Mouse (Mus musculus) layer of hippocampus, adult 8-10 months (tissue): ENCODE measurements at regions not wholly inside any gene's neighbourhood (a gene's known extent, or its start where the extent isn't known, plus 50 kb on each side); places are given as distances from the start of the nearest gene placed in this dataset.

ENCODE experiments used
- DNase-seq, 2 experiments: peaks; one replicate each; pipeline ENCODE4 v3.0.0; 2022; ENCODE audit warnings: low spot score in 2 of 2

DNA sequence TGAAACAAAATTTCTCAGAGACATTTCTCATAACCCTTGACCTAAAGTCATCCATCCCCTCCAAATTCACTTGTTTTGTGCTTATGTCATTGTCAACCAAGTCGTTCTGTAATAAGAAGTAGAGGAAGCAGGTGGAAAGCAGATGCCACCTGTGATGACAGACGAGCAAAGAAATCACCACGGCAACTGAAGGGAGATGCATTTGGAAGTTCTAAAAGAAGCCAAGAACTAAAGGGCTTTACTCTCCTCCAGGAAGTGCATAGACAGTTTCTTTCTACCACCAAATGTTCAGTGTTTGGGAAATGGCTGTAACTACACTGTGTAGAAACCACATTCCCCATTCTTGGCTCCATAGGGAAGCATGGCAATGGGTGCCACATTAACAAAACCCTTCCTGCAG, 317.4 kb downstream of the Gm10184 start:
- DNase-seq, result peak; percentile 6 to 18

DNA sequence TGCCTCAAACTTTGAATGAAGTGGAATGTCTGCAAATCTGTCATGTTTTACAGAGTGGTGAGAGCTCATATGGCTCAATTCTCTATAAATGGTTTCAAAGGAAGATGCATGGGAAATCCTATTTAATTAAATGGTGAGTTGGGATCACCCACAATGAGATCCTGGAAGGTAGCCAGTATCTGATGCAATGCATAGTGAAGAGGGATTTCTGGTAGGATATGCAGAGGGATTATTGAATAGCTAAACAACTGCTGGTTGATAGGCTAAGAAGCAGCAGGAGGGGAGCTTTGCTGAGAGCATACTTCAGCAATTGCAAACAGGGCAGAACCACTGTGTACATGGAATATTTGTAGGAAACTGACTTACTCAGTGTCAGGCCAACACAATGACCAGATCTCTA, 350.7 kb downstream of the Gm10184 start:
- no peak for DNase-seq

GRCm38 (mm10) chr17:89554754-89555153, 354.3 kb upstream of the Fshr start:
- DNase-seq, result no peak

- no peak for DNase-seq
These were observed 353.1 kb upstream of the Fshr start for GRCm38 (mm10) chr17:89553597-89553996.

- DNase-seq, result no peak
These were observed 350.3 kb upstream of the Fshr start for GRCm38 (mm10) chr17:89550758-89551157.

GRCm38 (mm10) chr17:89521912-89522311, 321.4 kb upstream of the Fshr start:
- no peak for DNase-seq

DNA sequence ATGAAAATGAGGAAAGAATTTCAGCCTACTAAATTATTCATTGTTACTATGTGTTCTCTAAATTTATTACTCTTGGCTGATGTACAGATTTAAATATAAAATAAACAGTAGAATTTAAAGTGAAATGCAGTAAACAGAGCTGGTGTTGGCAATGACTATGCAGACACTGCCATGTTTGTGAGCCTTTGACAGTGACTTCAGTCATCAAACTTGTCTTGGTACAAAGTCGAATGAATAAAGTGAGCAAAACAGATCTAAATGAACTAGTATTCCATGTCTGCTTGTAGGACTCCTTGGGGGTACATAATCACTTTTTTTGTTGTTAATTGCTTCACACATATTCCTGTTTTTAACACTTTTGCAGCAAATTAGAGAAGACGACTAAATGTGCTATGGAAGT, 318.9 kb upstream of the Fshr start:
- no peak for DNase-seq

DNA sequence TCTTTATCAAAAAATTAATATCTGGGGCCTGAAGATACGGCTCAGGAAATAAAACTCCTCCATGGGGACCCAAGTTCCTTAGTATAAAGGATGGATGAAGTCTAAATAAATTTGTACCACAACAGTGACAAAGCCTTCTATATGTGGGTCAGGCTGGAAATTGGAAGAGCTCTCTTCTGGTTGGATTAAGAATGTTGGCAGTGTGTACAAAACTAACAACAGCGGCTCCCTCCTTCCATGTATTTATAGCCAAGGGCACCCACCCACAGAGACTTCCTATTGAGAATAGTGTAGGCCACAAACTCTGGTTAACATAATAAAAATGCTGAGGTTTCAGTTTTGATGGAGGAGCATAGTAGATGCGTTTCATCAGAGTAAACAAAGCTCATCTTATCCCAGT, 304.8 kb upstream of the Fshr start:
- DNase-seq, result no peak

DNA sequence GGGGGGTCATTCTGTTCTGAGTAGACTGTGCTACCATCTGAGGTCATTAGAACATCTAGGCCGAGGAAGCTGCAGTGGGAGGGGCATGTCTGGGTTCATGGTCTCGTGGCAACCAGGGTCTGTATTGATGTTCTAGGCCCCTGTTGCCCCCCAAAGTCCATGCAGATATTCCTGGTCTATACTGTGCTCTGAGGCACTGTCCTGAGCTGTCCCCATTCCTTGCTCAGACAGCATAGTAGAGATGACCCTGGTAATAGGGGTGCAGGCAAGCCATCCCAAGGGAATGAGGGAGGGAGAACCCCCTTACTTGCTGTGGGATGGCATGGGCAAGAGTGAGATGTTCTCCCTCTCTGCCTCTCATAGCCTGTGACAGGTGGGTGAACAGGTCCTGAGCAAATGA, 293.1 kb upstream of the Fshr start:
- DNase-seq, result no peak

- no peak for DNase-seq
These were observed 266.0 kb upstream of the Fshr start for GRCm38 (mm10) chr17:89466486-89466885.

- no peak for DNase-seq
These were observed 265.4 kb upstream of the Fshr start for GRCm38 (mm10) chr17:89465883-89466282.

GRCm38 (mm10) chr17:89460438-89460837, 260.0 kb upstream of the Fshr start:
- no peak for DNase-seq

DNA sequence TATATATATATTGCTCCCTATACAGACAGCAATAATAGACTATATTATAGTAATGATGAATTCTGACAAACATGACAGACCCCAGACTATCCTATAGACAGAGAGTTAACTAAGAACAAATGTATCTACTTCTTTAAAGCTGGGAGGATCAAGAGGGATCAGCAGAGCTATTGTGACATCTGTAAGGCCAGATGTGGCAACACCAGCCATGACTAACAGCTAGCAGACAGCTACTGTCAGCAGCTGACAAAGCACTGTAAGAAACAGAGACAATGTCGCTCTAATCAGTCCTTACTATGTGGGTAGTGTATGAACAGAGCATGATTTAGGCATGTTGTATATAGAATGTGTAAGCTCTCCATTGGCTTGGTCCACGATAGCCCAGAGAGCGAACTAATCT, 253.8 kb upstream of the Fshr start:
- no peak for DNase-seq

- DNase-seq, result no peak
These were observed 250.2 kb upstream of the Fshr start for GRCm38 (mm10) chr17:89450724-89451123.

GRCm38 (mm10) chr17:89449391-89449790, 248.9 kb upstream of the Fshr start:
- no peak for DNase-seq

- no peak for DNase-seq
These were observed 233.8 kb upstream of the Fshr start for GRCm38 (mm10) chr17:89434288-89434687.

DNA sequence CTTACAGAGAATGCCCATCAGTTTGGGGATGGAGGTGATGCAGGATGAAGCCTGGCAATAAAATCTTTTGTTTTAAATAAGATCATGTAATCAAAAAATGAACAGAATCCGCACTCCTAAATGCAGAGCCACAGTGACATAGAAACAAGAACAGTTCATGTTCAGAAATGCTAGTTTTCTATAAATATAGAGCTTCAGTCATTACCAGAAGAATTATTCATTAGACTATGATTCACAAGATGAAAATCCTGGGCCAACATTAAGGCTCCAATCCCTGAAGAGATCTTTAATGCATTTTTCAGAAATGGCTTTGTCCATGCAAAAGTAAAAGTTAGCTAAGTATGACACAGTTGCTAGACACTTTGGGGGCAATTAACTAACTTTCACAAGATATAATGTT, 209.6 kb upstream of the Fshr start:
- no peak for DNase-seq

DNA sequence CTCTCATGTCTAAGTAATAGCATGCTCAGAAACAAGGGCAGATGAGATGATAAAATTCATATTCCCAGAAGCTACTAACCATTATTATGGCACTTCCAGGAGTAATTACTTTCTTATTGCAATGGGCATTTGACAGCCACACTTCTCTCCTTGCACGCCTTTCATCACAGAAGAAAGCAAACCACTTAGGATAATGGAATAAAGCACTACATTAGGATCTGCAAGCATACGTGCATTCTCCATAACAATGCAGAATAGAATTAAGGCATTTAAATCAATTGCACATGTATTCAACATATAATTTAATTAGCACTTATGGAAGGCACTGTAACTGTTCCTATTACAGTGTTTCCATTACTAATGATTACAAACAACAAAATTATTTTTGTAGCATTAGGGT, 205.1 kb upstream of the Fshr start:
- no peak for DNase-seq

- DNase-seq, result no peak
These were observed 156.8 kb upstream of the Fshr start for GRCm38 (mm10) chr17:89357241-89357640.

GRCm38 (mm10) chr17:89340497-89341205, 140.2 kb upstream of the Fshr start:
- DNase-seq, result no peak

- no peak for DNase-seq
These were observed 119.3 kb upstream of the Fshr start for GRCm38 (mm10) chr17:89319602-89320288.

DNA sequence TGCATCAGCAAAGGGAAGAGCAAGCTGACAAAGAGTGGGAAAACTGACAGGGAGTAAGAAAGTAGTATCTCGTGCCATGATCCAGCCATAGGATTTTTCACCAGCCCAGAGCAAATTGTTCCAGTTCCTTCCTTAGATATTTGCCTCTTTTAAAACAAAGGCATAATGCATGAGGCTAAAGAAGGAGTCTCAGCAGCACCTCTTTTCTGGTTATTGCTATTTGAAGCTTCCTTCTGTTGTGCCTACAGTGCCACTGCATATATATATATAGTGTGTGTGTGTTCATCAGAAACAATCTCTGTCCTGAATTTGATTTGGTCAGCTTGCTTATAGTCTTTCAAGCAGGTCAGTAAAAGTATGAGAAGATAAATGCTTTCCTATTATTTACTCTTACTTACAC, 117.9 kb upstream of the Fshr start:
- no peak for DNase-seq

DNA sequence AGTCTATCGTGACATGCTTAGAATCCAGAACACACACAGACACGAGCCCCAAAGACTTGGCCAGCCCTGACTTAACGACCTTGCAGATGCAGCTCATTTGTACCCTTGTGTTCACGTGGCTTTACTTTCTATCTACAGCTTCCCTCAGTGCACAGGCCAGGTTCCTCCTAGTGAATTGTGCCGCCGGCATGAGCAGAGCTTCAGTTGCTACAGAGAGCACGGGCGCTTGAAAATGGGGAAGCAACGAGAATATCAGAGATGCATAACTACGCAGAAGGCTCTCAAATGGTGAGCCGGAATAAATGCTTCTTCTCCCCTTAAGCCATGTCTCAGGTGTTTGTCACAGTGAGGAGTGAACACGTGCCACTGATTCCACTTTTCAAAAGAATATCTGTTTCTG, 110.7 kb upstream of the Fshr start:
- no peak for DNase-seq
